Mouse (Mus musculus) heart, embryonic 16.5 days (tissue): ENCODE data around the gene Pea15a. TPM values are rescaled to one million over a fixed set of nuclear protein-coding genes. Genes with fewer than 3 reads are reported as not detected.

Experiments used
- ATAC-seq: fragments of 200-750 bp; cut with Nextera tagmentation; replicated peaks from 2 replicates; pipeline ENCODE4 v1.8.0; 2017; ENCODE audit warnings: moderate number of reproducible peaks; ENCODE audit not compliant: insufficient read depth, low FRiP score; ENCODE audit errors: extremely low read depth
- H3K27ac ChIP-seq: fragments of 300-500 bp; sonication (generic); 2 replicates; pipeline ENCODE4 v1.5.1; 2014; ENCODE audit warnings: mild to moderate bottlenecking, low read length, control low read depth, moderate library complexity
- H3K27me3 ChIP-seq: fragments of 300-500 bp; sonication (generic); 2 replicates; pipeline ENCODE4 v1.6.1; 2014; ENCODE audit warnings: low read length, mixed read lengths; ENCODE audit not compliant: control insufficient read depth, insufficient read depth
- H3K36me3 ChIP-seq: fragments of 300-500 bp; sonication (generic); 2 replicates; pipeline ENCODE4 v1.6.1; 2014; ENCODE audit not compliant: control insufficient read depth, insufficient read depth
- H3K4me1 ChIP-seq: fragments of 300-500 bp; sonication (generic); 2 replicates; pipeline ENCODE4 v1.6.1; 2014; ENCODE audit warnings: low read length, mixed read lengths; ENCODE audit not compliant: control insufficient read depth, insufficient read depth
- H3K4me2 ChIP-seq: fragments of 300-500 bp; sonication (generic); 2 replicates; pipeline ENCODE4 v1.6.1; 2014; ENCODE audit warnings: low read depth, mild to moderate bottlenecking, control low read depth, low read length
- H3K4me3 ChIP-seq: fragments of 300-500 bp; sonication (generic); 2 replicates; pipeline ENCODE4 v1.5.1; 2014; ENCODE audit warnings: mild to moderate bottlenecking, control low read depth, low read length
- H3K9ac ChIP-seq: fragments of 300-500 bp; sonication (generic); 2 replicates; pipeline ENCODE4 v1.6.1; 2014; ENCODE audit warnings: low read length, control low read depth
- H3K9me3 ChIP-seq: fragments of 300-500 bp; sonication (generic); replicated peaks from 2 replicates; pipeline ENCODE4 v1.6.1; 2016; ENCODE audit warnings: low read length; ENCODE audit not compliant: control insufficient read depth
- WGBS: fragments of 180-500 bp; shearing (Covaris S2); extraction: QIAGEN DNeasy Blood & Tissue Kit; methylation state at CpG from one replicate; pipeline ENCODE4 v1.1.7; 2014; 5-methylcytosine and 5-hydroxymethylcytosine counted together
- polyA plus RNA-seq: library from polyadenylated mRNA; unstranded; fragments of >200 nt; fragmentation: Nextera tagmentation; extraction: Ambion mirVana; gene quantifications from 2 replicates; pipeline ENCODE4 v1.2.1, GENCODE M21; 2015

Pea15a gene
- polyA plus RNA-seq, 1 experiment from 2014 or later = 181 TPM

GRCm38 (mm10) chr1:172212776-172213175, 6.2 kb upstream of the Pea15a start:
- H3K4me3 ChIP-seq = no peak overlapping the region
- 65% methylated on average over 5 of the region's 5 CpGs for WGBS

GRCm38 (mm10) chr1:172207111-172207584, 544 bp upstream of the Pea15a start:
- no peaks in the 10 kb centered on the region for H3K27me3 ChIP-seq
- WGBS = 17% methylated on average over 7 of the region's 7 CpGs
- no peaks in the 10 kb centered on the region for H3K36me3 ChIP-seq
- peak; percentile 11; the same call in 1 of the 2 replicates for ATAC-seq
- peak overlapping the region; percentile 87; the same call in 1 of the 2 replicates for H3K4me3 ChIP-seq
- peak overlapping the region; percentile 96 for H3K27ac ChIP-seq
- peak overlapping the region; percentile 68 for H3K4me2 ChIP-seq
- peak overlapping the region; percentile 94 for H3K9ac ChIP-seq
- no peaks in the 10 kb centered on the region for H3K9me3 ChIP-seq
- peaks cover 45% of the 10 kb centered on the region for H3K4me1 ChIP-seq

More at GRCm38 (mm10) chr1:172212776-172213175, 6.2 kb upstream of the Pea15a start:
- no peak for ATAC-seq
- Histone ChIP-seq H3K36me3 (no peaks in the 10 kb centered on the region), H3K27ac (peak overlapping the region; percentile 36; the same call in 1 of the 2 replicates), H3K4me2 (no peak overlapping the region), H3K9me3 (no peaks in the 10 kb centered on the region), H3K4me1 (peaks cover 34% of the 10 kb centered on the region), H3K27me3 (no peaks in the 10 kb centered on the region), H3K9ac (no peak overlapping the region; the same call in 1 of the 2 replicates)

GRCm38 (mm10) chr1:172205741-172206087, 890 bp downstream of the Pea15a start:
- H3K9me3 ChIP-seq = no peaks in the 10 kb centered on the region
- WGBS = 4% methylated on average over 3 of the region's 3 CpGs

GRCm38 (mm10) chr1:172204814-172205740, 1.5 kb downstream of the Pea15a start:
- Histone ChIP-seq H3K4me2 (peak overlapping the region; percentile 68), H3K27ac (peak overlapping the region; percentile 96), H3K4me1 (peaks cover 60% of the 10 kb centered on the region), H3K27me3 (no peaks in the 10 kb centered on the region), H3K36me3 (peaks cover 5% of the 10 kb centered on the region), H3K9me3 (no peaks in the 10 kb centered on the region), H3K9ac (peak overlapping the region; percentile 94), H3K4me3 (peak overlapping the region; percentile 87)
- WGBS = 49% methylated on average over 15 of the region's 15 CpGs
- ATAC-seq = no peak

More at GRCm38 (mm10) chr1:172205741-172206087, 890 bp downstream of the Pea15a start:
- Histone ChIP-seq H3K4me1 (peaks cover 59% of the 10 kb centered on the region), H3K27me3 (no peaks in the 10 kb centered on the region), H3K9ac (peak overlapping the region; percentile 94), H3K4me3 (peak overlapping the region; percentile 87), H3K4me2 (peak overlapping the region; percentile 68), H3K36me3 (no peaks in the 10 kb centered on the region), H3K27ac (peak overlapping the region; percentile 96)
- ATAC-seq = no peak

- peaks cover 60% of the 10 kb centered on the region for H3K4me1 ChIP-seq
- H3K27ac ChIP-seq = peak overlapping the region; percentile 85
- peaks cover 13% of the 10 kb centered on the region for H3K36me3 ChIP-seq
- H3K4me3 ChIP-seq = peak overlapping the region; percentile 87
- WGBS = 33% methylated on average over 9 of the region's 9 CpGs
- peak overlapping the region; percentile 68 for H3K4me2 ChIP-seq
- peak overlapping the region; percentile 26 for H3K9ac ChIP-seq
- H3K9me3 ChIP-seq = no peaks in the 10 kb centered on the region
- ATAC-seq = no peak
- no peaks in the 10 kb centered on the region for H3K27me3 ChIP-seq
Measured at GRCm38 (mm10) chr1:172204033-172204813, 2.4 kb downstream of the Pea15a start.

GRCm38 (mm10) chr1:172203566-172203965, 3.0 kb downstream of the Pea15a start:
- Histone ChIP-seq H3K9ac (peak overlapping the region; percentile 32), H3K27ac (peak overlapping the region; percentile 85), H3K9me3 (no peaks in the 10 kb centered on the region), H3K4me3 (no peak overlapping the region; the same call in 1 of the 2 replicates), H3K4me2 (peak overlapping the region; percentile 68), H3K36me3 (peaks cover 17% of the 10 kb centered on the region), H3K4me1 (peaks cover 60% of the 10 kb centered on the region), H3K27me3 (no peaks in the 10 kb centered on the region)
- 18% methylated on average over 4 of the region's 4 CpGs for WGBS
- ATAC-seq = 0 out of 2 replicates have a peak, but pooled peaks have one; percentile 12

GRCm38 (mm10) chr1:172202894-172203522, 3.6 kb downstream of the Pea15a start:
- no peak overlapping the region for H3K4me3 ChIP-seq
- peak overlapping the region; percentile 37 for H3K9ac ChIP-seq
- peak overlapping the region; percentile 49 for H3K4me2 ChIP-seq
- H3K4me1 ChIP-seq = peaks cover 60% of the 10 kb centered on the region
- H3K27me3 ChIP-seq = no peaks in the 10 kb centered on the region
- ATAC-seq = no peak
- 25% methylated on average over 2 of the region's 2 CpGs for WGBS
- no peaks in the 10 kb centered on the region for H3K9me3 ChIP-seq
- peaks cover 22% of the 10 kb centered on the region for H3K36me3 ChIP-seq
- peak overlapping the region; percentile 85 for H3K27ac ChIP-seq

- Histone ChIP-seq H3K27me3 (no peaks in the 10 kb centered on the region), H3K4me1 (peaks cover 56% of the 10 kb centered on the region), H3K27ac (peak overlapping the region; percentile 85), H3K9me3 (no peaks in the 10 kb centered on the region), H3K9ac (peak overlapping the region; percentile 37), H3K4me3 (peak overlapping the region; percentile 21), H3K4me2 (peak overlapping the region; percentile 49), H3K36me3 (peaks cover 28% of the 10 kb centered on the region)
- ATAC-seq = no peak
- 22% methylated on average over 14 of the region's 14 CpGs for WGBS
Measured at GRCm38 (mm10) chr1:172201967-172202880, 4.4 kb downstream of the Pea15a start.
